Mouse (Mus musculus) stomach, embryonic 14.5 days (tissue): Measurements from ENCODE around the gene Qpctl. TPM values are rescaled to one million over a fixed set of nuclear protein-coding genes. Genes with fewer than 3 reads are reported as not detected.

Source experiments
- ATAC-seq: fragments of 200-750 bp; cut with Nextera tagmentation; 2 replicates; pipeline ENCODE4 v1.8.0; 2017; ENCODE audit warnings: low read depth, moderate TSS enrichment; ENCODE audit not compliant: insufficient number of reproducible peaks, insufficient read depth, low FRiP score
- H3K27ac ChIP-seq: fragments of 300-500 bp; sonication (generic); 2 replicates; pipeline ENCODE4 v1.5.1; 2014; ENCODE audit warnings: mild to moderate bottlenecking, low read length, moderate library complexity, mixed read lengths
- H3K27me3 ChIP-seq: fragments of 300-500 bp; sonication (generic); 2 replicates; pipeline ENCODE4 v1.6.1; 2014; ENCODE audit warnings: low read length, control low read depth, mixed read lengths; ENCODE audit not compliant: control insufficient read depth, insufficient read depth
- H3K36me3 ChIP-seq: fragments of 300-500 bp; sonication (generic); 2 replicates; pipeline ENCODE4 v1.6.1; 2014; ENCODE audit warnings: mild to moderate bottlenecking, control low read depth, low read length, moderate library complexity, mixed read lengths; ENCODE audit not compliant: control insufficient read depth, insufficient read depth
- H3K4me1 ChIP-seq: fragments of 300-500 bp; sonication (generic); 2 replicates; pipeline ENCODE4 v1.6.1; 2014; ENCODE audit warnings: low read length, control low read depth, mixed read lengths; ENCODE audit not compliant: control insufficient read depth, insufficient read depth
- H3K4me2 ChIP-seq: fragments of 300-500 bp; sonication (generic); replicated peaks from 2 replicates; pipeline ENCODE4 v1.6.1; 2014; ENCODE audit warnings: low read depth, low read length, control low read depth
- H3K4me3 ChIP-seq: fragments of 300-500 bp; sonication (generic); 2 replicates; pipeline ENCODE4 v1.5.1; 2014; ENCODE audit warnings: low read depth, low read length, control low read depth
- H3K9ac ChIP-seq: fragments of 300-500 bp; sonication (generic); replicated peaks from 2 replicates; pipeline ENCODE4 v1.6.1; 2014; ENCODE audit warnings: low read depth, mild to moderate bottlenecking, control low read depth, low read length, moderate library complexity, mixed read lengths
- H3K9me3 ChIP-seq: fragments of 300-500 bp; sonication (generic); 2 replicates; pipeline ENCODE4 v1.6.1; 2016; ENCODE audit warnings: low read depth, low read length, control low read depth; ENCODE audit not compliant: control insufficient read depth
- WGBS: fragments of 180-500 bp; shearing (Covaris S2); extraction: QIAGEN DNeasy Blood & Tissue Kit; methylation state at CpG from one replicate; pipeline ENCODE4 v1.1.7; 2014; 5-methylcytosine and 5-hydroxymethylcytosine counted together
- polyA plus RNA-seq: library from polyadenylated mRNA; unstranded; fragments of >200 nt; fragmentation: Nextera tagmentation; extraction: Ambion mirVana; gene quantifications from 2 replicates; pipeline ENCODE4 v1.2.1, GENCODE M21; 2014

The Qpctl gene
- polyA plus RNA-seq, 1 experiment from 2014 or later: 11.3 TPM

- 52% methylated on average over 3 of the region's 3 CpGs for WGBS
- no peak overlapping the region for H3K4me3 ChIP-seq
- no peaks in the 10 kb centered on the region for H3K27me3 ChIP-seq
- no peaks in the 10 kb centered on the region for H3K9me3 ChIP-seq
- H3K9ac ChIP-seq: no peak overlapping the region
- H3K4me2 ChIP-seq: no peak overlapping the region
- no peak overlapping the region for H3K27ac ChIP-seq
- H3K4me1 ChIP-seq: no peaks in the 10 kb centered on the region
- H3K36me3 ChIP-seq: no peaks in the 10 kb centered on the region
- no peak for ATAC-seq
Measured at GRCm38 (mm10) chr7:19107436-19107835, 41.7 kb downstream of the Qpctl start.

- no peaks in the 10 kb centered on the region for H3K27me3 ChIP-seq
- H3K4me1 ChIP-seq: no peaks in the 10 kb centered on the region
- no peaks in the 10 kb centered on the region for H3K9me3 ChIP-seq
- no peak overlapping the region for H3K27ac ChIP-seq
- no peak overlapping the region for H3K9ac ChIP-seq
- no peak for ATAC-seq
- WGBS: 81% methylated on average over 2 of the region's 2 CpGs
- no peak overlapping the region for H3K4me3 ChIP-seq
- no peak overlapping the region for H3K4me2 ChIP-seq
- no peaks in the 10 kb centered on the region for H3K36me3 ChIP-seq
Measured at GRCm38 (mm10) chr7:19104486-19104885, 44.6 kb downstream of the Qpctl start.

- no peak for ATAC-seq
- Histone ChIP-seq H3K9me3 (no peaks in the 10 kb centered on the region), H3K4me2 (no peak overlapping the region), H3K36me3 (no peaks in the 10 kb centered on the region), H3K4me1 (no peaks in the 10 kb centered on the region), H3K27ac (no peak overlapping the region), H3K9ac (no peak overlapping the region), H3K27me3 (no peaks in the 10 kb centered on the region), H3K4me3 (no peak overlapping the region)
Measured at GRCm38 (mm10) chr7:19103741-19104140, 45.4 kb downstream of the Qpctl start.

GRCm38 (mm10) chr7:19100290-19100689 lies 48.8 kb downstream of the Qpctl start:
- H3K4me2 ChIP-seq: no peak overlapping the region
- ATAC-seq: no peak

GRCm38 (mm10) chr7:19098811-19099210 lies 50.3 kb downstream of the Qpctl start:
- WGBS: 74% methylated on average over 7 of the region's 7 CpGs
- Histone ChIP-seq H3K36me3 (peaks cover 4% of the 10 kb centered on the region; the same call in 1 of the 2 replicates), H3K9me3 (no peaks in the 10 kb centered on the region), H3K4me1 (peaks cover 12% of the 10 kb centered on the region), H3K27me3 (no peaks in the 10 kb centered on the region), H3K4me3 (no peak overlapping the region), H3K27ac (no peak overlapping the region), H3K4me2 (no peak overlapping the region), H3K9ac (no peak overlapping the region)
- no peak for ATAC-seq

More at GRCm38 (mm10) chr7:19100290-19100689, 48.8 kb downstream of the Qpctl start:
- no peak overlapping the region for H3K9ac ChIP-seq
- 76% methylated on average over 1 of the region's 1 CpGs for WGBS
- H3K27me3 ChIP-seq: no peaks in the 10 kb centered on the region
- H3K4me1 ChIP-seq: peaks cover 12% of the 10 kb centered on the region
- H3K9me3 ChIP-seq: no peaks in the 10 kb centered on the region
- no peak overlapping the region for H3K27ac ChIP-seq
- H3K4me3 ChIP-seq: no peak overlapping the region
- peaks cover 4% of the 10 kb centered on the region; the same call in 1 of the 2 replicates for H3K36me3 ChIP-seq

GRCm38 (mm10) chr7:19097863-19098262 lies 51.2 kb downstream of the Qpctl start:
- no peaks in the 10 kb centered on the region for H3K27me3 ChIP-seq
- H3K27ac ChIP-seq: no peak overlapping the region
- no peak for ATAC-seq
- H3K36me3 ChIP-seq: peaks cover 4% of the 10 kb centered on the region; the same call in 1 of the 2 replicates
- H3K9me3 ChIP-seq: no peaks in the 10 kb centered on the region
- no peak overlapping the region for H3K4me2 ChIP-seq
- H3K4me3 ChIP-seq: no peak overlapping the region
- peaks cover 14% of the 10 kb centered on the region for H3K4me1 ChIP-seq
- H3K9ac ChIP-seq: no peak overlapping the region

- H3K9me3 ChIP-seq: no peaks in the 10 kb centered on the region
- H3K9ac ChIP-seq: no peak overlapping the region
- H3K4me2 ChIP-seq: peak overlapping the region; percentile 89; the same call in 1 of the 2 replicates
Measured at GRCm38 (mm10) chr7:19097217-19097616, 51.9 kb downstream of the Qpctl start.

GRCm38 (mm10) chr7:19096421-19096976 lies 52.6 kb downstream of the Qpctl start:
- no peak for ATAC-seq
- H3K4me1 ChIP-seq: peaks cover 24% of the 10 kb centered on the region
- no peaks in the 10 kb centered on the region for H3K9me3 ChIP-seq
- H3K4me3 ChIP-seq: peak overlapping the region; percentile 80
- H3K36me3 ChIP-seq: peaks cover 4% of the 10 kb centered on the region; the same call in 1 of the 2 replicates
- H3K27ac ChIP-seq: peak overlapping the region; percentile 99; the same call in 1 of the 2 replicates
- H3K4me2 ChIP-seq: peak overlapping the region; percentile 89
- WGBS: 47% methylated on average over 5 of the region's 5 CpGs
- no peaks in the 10 kb centered on the region for H3K27me3 ChIP-seq
- H3K9ac ChIP-seq: peak overlapping the region; percentile 93

More at GRCm38 (mm10) chr7:19097217-19097616, 51.9 kb downstream of the Qpctl start:
- ATAC-seq: no peak
- no peaks in the 10 kb centered on the region for H3K27me3 ChIP-seq
- H3K4me3 ChIP-seq: no peak overlapping the region
- peaks cover 4% of the 10 kb centered on the region; the same call in 1 of the 2 replicates for H3K36me3 ChIP-seq
- 46% methylated on average over 2 of the region's 2 CpGs for WGBS
- H3K4me1 ChIP-seq: peaks cover 20% of the 10 kb centered on the region
- no peak overlapping the region for H3K27ac ChIP-seq

GRCm38 (mm10) chr7:19095751-19096110 lies 53.4 kb downstream of the Qpctl start:
- H3K27me3 ChIP-seq: no peaks in the 10 kb centered on the region
- peak; percentile 19 for ATAC-seq
- no peaks in the 10 kb centered on the region for H3K9me3 ChIP-seq
- peak overlapping the region; percentile 89 for H3K4me2 ChIP-seq
- WGBS: under 1% methylated on average over 19 of the region's 19 CpGs
- peaks cover 4% of the 10 kb centered on the region for H3K36me3 ChIP-seq
- H3K4me1 ChIP-seq: peaks cover 24% of the 10 kb centered on the region
- peak overlapping the region; percentile 99 for H3K27ac ChIP-seq
- peak overlapping the region; percentile 93 for H3K9ac ChIP-seq
- peak overlapping the region; percentile 80 for H3K4me3 ChIP-seq
